Mouse (Mus musculus): ENCODE results near the gene B230219D22Rik. TPM values are rescaled to one million over a fixed set of nuclear protein-coding genes. Genes with fewer than 3 reads are reported as not detected.
A peak's percentile ranks its signal among the peaks of the same experiment; 100 is the strongest.
"Not testable (repeated sequence)": the region's sequence is repeated elsewhere in the genome, so short reads cannot be mapped to it uniquely, and the experiment has no call there.

B230219D22Rik gene
- polyA plus RNA-seq, 1 experiment from 2014 or later = 66.4 TPM

GRCm38 (mm10) chr13:55686107-55686633 is 6.8 kb upstream of the B230219D22Rik start:
- peaks cover 3% of the 10 kb centered on the region; the same call in 1 of the 2 replicates for H3K4me1 ChIP-seq (replicated peaks; ENCODE audit: control insufficient read depth, insufficient read depth, low read length)
- H3K4me2 ChIP-seq (ENCODE audit: low read length) = no peak overlapping the region
- H3K9ac ChIP-seq (ENCODE audit: low read length) = no peak overlapping the region
- H3K27me3 ChIP-seq (replicated peaks; ENCODE audit: control insufficient read depth, insufficient read depth, low read length) = no peaks in the 10 kb centered on the region
- no peak for DNase-seq (ENCODE audit: low spot score)
- H3K36me3 ChIP-seq (ENCODE audit: control insufficient read depth, insufficient read depth, low read length) = peaks cover 8% of the 10 kb centered on the region; the same call in 1 of the 2 replicates
- no peaks in the 10 kb centered on the region for H3K9me3 ChIP-seq (ENCODE audit: control insufficient read depth, low read length)
- H3K27ac ChIP-seq (ENCODE audit: low read depth) = no peak overlapping the region
- no peak for ATAC-seq (replicated peaks; ENCODE audit: low FRiP score, low TSS enrichment, low read depth)
- H3K4me3 ChIP-seq (ENCODE audit: low read depth, low read length) = no peak overlapping the region
- WGBS = 69% methylated on average over 9 of the region's 9 CpGs

- H3K36me3 ChIP-seq (ENCODE audit: control insufficient read depth, insufficient read depth, low read length) = no peaks in the 10 kb centered on the region
- H3K9ac ChIP-seq (ENCODE audit: low read length) = no peak overlapping the region
- no peaks in the 10 kb centered on the region for H3K27me3 ChIP-seq (replicated peaks; ENCODE audit: control insufficient read depth, insufficient read depth, low read length)
- no peak overlapping the region for H3K4me2 ChIP-seq (ENCODE audit: low read length)
- ATAC-seq (replicated peaks; ENCODE audit: low FRiP score, low TSS enrichment, low read depth) (no peak), DNase-seq (ENCODE audit: low spot score) (no peak)
- no peak overlapping the region for H3K27ac ChIP-seq (ENCODE audit: low read depth)
- 26% methylated on average over 4 of the region's 4 CpGs for WGBS
- H3K4me1 ChIP-seq (replicated peaks; ENCODE audit: control insufficient read depth, insufficient read depth, low read length) = peaks cover 3% of the 10 kb centered on the region; the same call in 1 of the 2 replicates
- H3K9me3 ChIP-seq (ENCODE audit: control insufficient read depth, low read length) = no peaks in the 10 kb centered on the region
- no peak overlapping the region for H3K4me3 ChIP-seq (ENCODE audit: low read depth, low read length)
Measured at GRCm38 (mm10) chr13:55687927-55688602, 4.9 kb upstream of the B230219D22Rik start.

- WGBS = under 1% methylated on average over 54 of the region's 70 CpGs
- ATAC-seq (replicated peaks; ENCODE audit: low FRiP score, low TSS enrichment, low read depth) = no peak; the same call in none of the 2 replicates
Measured at GRCm38 (mm10) chr13:55693243-55693721, 358 bp downstream of the B230219D22Rik start.

GRCm38 (mm10) chr13:55694110-55694509 is 1.2 kb downstream of the B230219D22Rik start:
- H3K9me3 ChIP-seq (ENCODE audit: control insufficient read depth, low read length) = no peaks in the 10 kb centered on the region
- WGBS = 11% methylated on average over 8 of the region's 8 CpGs
- peaks cover 12% of the 10 kb centered on the region for H3K36me3 ChIP-seq (ENCODE audit: control insufficient read depth, insufficient read depth, low read length)
- peak overlapping the region; percentile 95 for H3K4me3 ChIP-seq (ENCODE audit: low read depth, low read length)
- DNase-seq (ENCODE audit: low spot score) (no peak), ATAC-seq (replicated peaks; ENCODE audit: low FRiP score, low TSS enrichment, low read depth) (no peak)
- H3K27me3 ChIP-seq (replicated peaks; ENCODE audit: control insufficient read depth, insufficient read depth, low read length) = no peaks in the 10 kb centered on the region
- peak overlapping the region; percentile 99 for H3K27ac ChIP-seq (ENCODE audit: low read depth)
- peaks cover 14% of the 10 kb centered on the region for H3K4me1 ChIP-seq (replicated peaks; ENCODE audit: control insufficient read depth, insufficient read depth, low read length)
- H3K9ac ChIP-seq (ENCODE audit: low read length) = peak overlapping the region; percentile 100
- H3K4me2 ChIP-seq (ENCODE audit: low read length) = peak overlapping the region; percentile 92

More at GRCm38 (mm10) chr13:55693243-55693721, 358 bp downstream of the B230219D22Rik start:
- Histone ChIP-seq H3K27me3 (replicated peaks; ENCODE audit: control insufficient read depth, insufficient read depth, low read length) (no peaks in the 10 kb centered on the region), H3K4me2 (ENCODE audit: low read length) (peak overlapping the region; percentile 92), H3K4me3 (ENCODE audit: low read depth, low read length) (peak overlapping the region; percentile 95), H3K27ac (ENCODE audit: low read depth) (peak overlapping the region; percentile 99), H3K9me3 (ENCODE audit: control insufficient read depth, low read length) (no peaks in the 10 kb centered on the region), H3K4me1 (replicated peaks; ENCODE audit: control insufficient read depth, insufficient read depth, low read length) (peaks cover 14% of the 10 kb centered on the region), H3K36me3 (ENCODE audit: control insufficient read depth, insufficient read depth, low read length) (peaks cover 4% of the 10 kb centered on the region), H3K9ac (ENCODE audit: low read length) (peak overlapping the region; percentile 100)
- DNase-seq (ENCODE audit: low spot score) = peak; percentile 75

- not testable (repeated sequence) for DNase-seq (ENCODE audit: low spot score); H3K4me2 ChIP-seq (ENCODE audit: low read length); H3K27me3 ChIP-seq (replicated peaks; ENCODE audit: control insufficient read depth, insufficient read depth, low read length); H3K27ac ChIP-seq (ENCODE audit: low read depth); ATAC-seq (replicated peaks; ENCODE audit: low FRiP score, low TSS enrichment, low read depth); H3K9ac ChIP-seq (ENCODE audit: low read length); H3K9me3 ChIP-seq (ENCODE audit: control insufficient read depth, low read length); H3K4me3 ChIP-seq (ENCODE audit: low read depth, low read length)
- WGBS = 83% methylated on average over 1 of the region's 3 CpGs
- Histone ChIP-seq H3K4me1 (replicated peaks; ENCODE audit: control insufficient read depth, insufficient read depth, low read length) (peaks cover 14% of the 10 kb centered on the region), H3K36me3 (ENCODE audit: control insufficient read depth, insufficient read depth, low read length) (peaks cover 30% of the 10 kb centered on the region)
Measured at GRCm38 (mm10) chr13:55695989-55696388, 3.1 kb downstream of the B230219D22Rik start.

GRCm38 (mm10) chr13:55704301-55704700 is 11.4 kb downstream of the B230219D22Rik start:
- Histone ChIP-seq H3K4me2 (ENCODE audit: low read length) (no peak overlapping the region), H3K36me3 (ENCODE audit: control insufficient read depth, insufficient read depth, low read length) (peaks cover 46% of the 10 kb centered on the region), H3K9ac (ENCODE audit: low read length) (no peak overlapping the region), H3K27me3 (replicated peaks; ENCODE audit: control insufficient read depth, insufficient read depth, low read length) (no peaks in the 10 kb centered on the region), H3K27ac (ENCODE audit: low read depth) (no peak overlapping the region), H3K4me1 (replicated peaks; ENCODE audit: control insufficient read depth, insufficient read depth, low read length) (no peaks in the 10 kb centered on the region), H3K9me3 (ENCODE audit: control insufficient read depth, low read length) (no peaks in the 10 kb centered on the region), H3K4me3 (ENCODE audit: low read depth, low read length) (no peak overlapping the region)
- WGBS = 87% methylated on average over 4 of the region's 4 CpGs
- DNase-seq (ENCODE audit: low spot score) (no peak), ATAC-seq (replicated peaks; ENCODE audit: low FRiP score, low TSS enrichment, low read depth) (no peak)

- H3K36me3 ChIP-seq (ENCODE audit: control insufficient read depth, insufficient read depth, low read length) = peaks cover 4% of the 10 kb centered on the region
- H3K27me3 ChIP-seq (replicated peaks; ENCODE audit: control insufficient read depth, insufficient read depth, low read length) = no peaks in the 10 kb centered on the region
- H3K4me3 ChIP-seq (ENCODE audit: low read depth, low read length) = no peak overlapping the region
- 91% methylated on average over 3 of the region's 3 CpGs for WGBS
- peaks cover 5% of the 10 kb centered on the region; the same call in 1 of the 2 replicates for H3K4me1 ChIP-seq (replicated peaks; ENCODE audit: control insufficient read depth, insufficient read depth, low read length)
- H3K9me3 ChIP-seq (ENCODE audit: control insufficient read depth, low read length) = no peaks in the 10 kb centered on the region
- no peak for DNase-seq (ENCODE audit: low spot score)
- no peak overlapping the region for H3K27ac ChIP-seq (ENCODE audit: low read depth)
- ATAC-seq (replicated peaks; ENCODE audit: low FRiP score, low TSS enrichment, low read depth) = no peak
- H3K4me2 ChIP-seq (ENCODE audit: low read length) = no peak overlapping the region
- no peak overlapping the region for H3K9ac ChIP-seq (ENCODE audit: low read length)
Measured at GRCm38 (mm10) chr13:55712846-55713245, 19.9 kb downstream of the B230219D22Rik start.

- H3K27ac ChIP-seq (ENCODE audit: low read depth) = peak within 1 kb of the TSS; percentile 66
- peaks cover 5% of the 10 kb centered on the region; the same call in 1 of the 2 replicates for H3K4me1 ChIP-seq (replicated peaks; ENCODE audit: control insufficient read depth, insufficient read depth, low read length)
- ATAC-seq (replicated peaks; ENCODE audit: low FRiP score, low TSS enrichment, low read depth) = peak; percentile 95
- H3K36me3 ChIP-seq (ENCODE audit: control insufficient read depth, insufficient read depth, low read length) = peaks cover 19% of the 10 kb centered on the region
- peak within 1 kb of the TSS; percentile 67 for H3K4me2 ChIP-seq (ENCODE audit: low read length)
- no peaks in the 10 kb centered on the region for H3K9me3 ChIP-seq (ENCODE audit: control insufficient read depth, low read length)
- no peaks in the 10 kb centered on the region for H3K27me3 ChIP-seq (replicated peaks; ENCODE audit: control insufficient read depth, insufficient read depth, low read length)
- H3K9ac ChIP-seq (ENCODE audit: low read length) = peak within 1 kb of the TSS; percentile 80
- peak; percentile 94 for DNase-seq (ENCODE audit: low spot score)
- H3K4me3 ChIP-seq (ENCODE audit: low read depth, low read length) = peak within 1 kb of the TSS; percentile 70
- under 1% methylated on average over 63 of the region's 63 CpGs for WGBS
Measured at GRCm38 (mm10) chr13:55714501-55715166, 21.7 kb downstream of the B230219D22Rik start, which contains the start of gene Txndc15. Txndc15 (plus strand) TSS chr13:55714650.

Measured in intestine, embryonic 14.5 days (tissue).